Mouse (Mus musculus): ENCODE results near the gene Htt. TPM values are rescaled to one million over a fixed set of nuclear protein-coding genes. Genes with fewer than 3 reads are reported as not detected.
A peak's percentile ranks its signal among the peaks of the same experiment; 100 is the strongest.

Gene Htt
- polyA plus RNA-seq, 1 experiment from 2014 or later, result 10.1 TPM

DNA sequence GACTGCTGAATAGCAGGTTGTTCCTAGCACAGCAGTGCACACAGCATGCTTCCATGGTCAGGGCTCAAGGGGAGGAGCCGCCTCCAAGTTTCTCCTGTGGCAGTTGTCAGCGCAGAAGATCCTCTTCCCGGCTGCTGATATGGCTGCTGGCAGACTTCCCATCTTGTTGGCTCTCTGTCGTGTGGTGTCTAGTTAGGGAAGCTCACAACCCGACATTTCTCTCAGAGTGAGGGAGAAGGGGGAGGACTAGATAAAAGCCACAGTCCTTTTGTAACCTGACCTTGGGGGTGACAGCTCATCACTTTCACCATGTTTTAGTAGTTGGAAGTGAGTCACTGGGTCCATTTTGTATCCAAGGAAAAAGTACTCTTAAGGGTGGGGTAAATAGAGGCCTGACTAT is 194.1 kb downstream of the Htt start:
- no peak overlapping the region for H3K9ac ChIP-seq (ENCODE audit: low read length)
- H3K9me3 ChIP-seq (ENCODE audit: control insufficient read depth, low read length), result no peaks in the 10 kb centered on the region
- no peaks in the 10 kb centered on the region for H3K36me3 ChIP-seq (ENCODE audit: control insufficient read depth, insufficient read depth, low read length)
- WGBS, result 29% methylated on average over 5 of the region's 5 CpGs
- H3K4me3 ChIP-seq (ENCODE audit: low read length), result no peak overlapping the region
- peak; percentile 30; the same call in 1 of the 2 replicates for ATAC-seq (ENCODE audit: low read depth)
- H3K4me1 ChIP-seq (replicated peaks; ENCODE audit: control insufficient read depth, insufficient read depth, low read length), result peaks cover 34% of the 10 kb centered on the region
- no peak overlapping the region for H3K4me2 ChIP-seq (ENCODE audit: low read depth, low read length)
- H3K27me3 ChIP-seq (ENCODE audit: control insufficient read depth, insufficient read depth, low read depth, low read length), result no peaks in the 10 kb centered on the region
- no peak overlapping the region for H3K27ac ChIP-seq (ENCODE audit: low read length)

DNA sequence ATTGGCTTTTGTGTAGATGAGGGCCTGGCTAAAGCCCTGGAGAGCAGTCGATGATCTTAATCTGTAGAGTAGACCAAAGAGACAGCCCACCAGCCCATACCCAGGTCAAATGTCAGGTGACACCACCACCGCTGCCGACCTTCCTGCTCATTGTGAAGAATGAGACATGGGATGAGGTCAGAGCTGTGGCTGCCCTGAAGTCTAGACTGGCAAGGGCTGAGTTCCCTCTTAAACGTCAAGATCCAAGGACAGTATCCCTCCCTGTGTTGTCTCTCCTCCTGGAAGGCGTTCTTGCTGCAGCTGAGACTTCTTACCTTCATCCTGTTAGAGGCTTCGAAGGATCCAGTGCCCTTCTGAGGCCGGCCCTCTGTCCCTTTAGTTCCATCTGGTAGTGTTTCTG is 194.6 kb downstream of the Htt start:
- no peak for ATAC-seq (ENCODE audit: low read depth)
- no peak overlapping the region for H3K27ac ChIP-seq (ENCODE audit: low read length)
- H3K4me1 ChIP-seq (replicated peaks; ENCODE audit: control insufficient read depth, insufficient read depth, low read length), result peaks cover 29% of the 10 kb centered on the region
- no peak overlapping the region for H3K9ac ChIP-seq (ENCODE audit: low read length)
- no peak overlapping the region for H3K4me2 ChIP-seq (ENCODE audit: low read depth, low read length)
- WGBS, result 65% methylated on average over 7 of the region's 7 CpGs
- no peaks in the 10 kb centered on the region for H3K36me3 ChIP-seq (ENCODE audit: control insufficient read depth, insufficient read depth, low read length)
- no peak overlapping the region for H3K4me3 ChIP-seq (ENCODE audit: low read length)
- no peaks in the 10 kb centered on the region for H3K27me3 ChIP-seq (ENCODE audit: control insufficient read depth, insufficient read depth, low read depth, low read length)
- no peaks in the 10 kb centered on the region for H3K9me3 ChIP-seq (ENCODE audit: control insufficient read depth, low read length)

DNA sequence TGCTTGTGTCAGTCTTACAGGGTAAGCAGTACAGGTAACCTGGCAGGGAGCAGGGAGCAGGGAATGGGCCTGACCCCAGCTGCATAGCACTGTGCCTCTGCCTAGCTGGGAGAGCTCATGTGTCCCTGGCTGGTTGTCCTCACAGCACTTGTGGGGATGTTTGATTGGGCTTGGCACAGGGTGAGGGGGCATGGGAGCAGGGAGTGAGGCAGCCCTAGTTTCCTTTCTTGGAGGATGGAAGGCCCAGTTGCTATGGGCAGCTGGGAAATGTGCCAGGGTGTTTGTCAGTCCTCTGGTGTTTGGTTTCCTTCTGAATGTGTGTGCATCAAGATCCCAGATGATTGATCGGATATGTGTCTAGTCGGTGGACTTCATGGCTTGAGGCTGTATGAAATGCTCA is 195.5 kb downstream of the Htt start:
- H3K9me3 ChIP-seq (ENCODE audit: control insufficient read depth, low read length), result no peaks in the 10 kb centered on the region
- no peak overlapping the region for H3K4me3 ChIP-seq (ENCODE audit: low read length)
- H3K36me3 ChIP-seq (ENCODE audit: control insufficient read depth, insufficient read depth, low read length), result no peaks in the 10 kb centered on the region
- peaks cover 24% of the 10 kb centered on the region for H3K4me1 ChIP-seq (replicated peaks; ENCODE audit: control insufficient read depth, insufficient read depth, low read length)
- 39% methylated on average over 2 of the region's 2 CpGs for WGBS
- peak overlapping the region; percentile 18; the same call in 1 of the 2 replicates for H3K27ac ChIP-seq (ENCODE audit: low read length)
- no peaks in the 10 kb centered on the region for H3K27me3 ChIP-seq (ENCODE audit: control insufficient read depth, insufficient read depth, low read depth, low read length)
- peak; percentile 60 for ATAC-seq (ENCODE audit: low read depth)
- no peak overlapping the region for H3K4me2 ChIP-seq (ENCODE audit: low read depth, low read length)
- H3K9ac ChIP-seq (ENCODE audit: low read length), result no peak overlapping the region; the same call in 1 of the 2 replicates

DNA sequence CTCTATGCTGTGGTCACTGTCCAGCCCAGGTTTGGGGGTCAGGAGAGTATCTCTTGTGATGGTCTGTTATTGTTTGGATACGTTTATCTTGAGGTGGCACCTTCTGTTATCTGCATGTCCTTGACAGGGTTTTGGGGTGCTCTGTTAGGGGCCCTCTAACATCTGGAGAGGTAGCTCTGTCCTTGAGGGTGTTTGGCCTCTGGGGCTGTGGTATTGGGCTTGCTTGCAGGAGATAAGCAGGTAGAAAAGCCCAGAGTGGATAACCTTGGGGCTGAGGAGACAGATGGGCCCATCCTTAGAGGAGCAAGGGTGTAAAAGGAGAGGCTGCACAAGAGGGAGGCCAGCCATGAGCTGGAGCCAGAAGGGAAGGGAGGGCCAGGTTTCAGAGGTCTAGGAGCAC is 198.5 kb downstream of the Htt start:
- no peak overlapping the region for H3K9ac ChIP-seq (ENCODE audit: low read length)
- H3K9me3 ChIP-seq (ENCODE audit: control insufficient read depth, low read length), result no peaks in the 10 kb centered on the region
- H3K27ac ChIP-seq (ENCODE audit: low read length), result no peak overlapping the region

More for the DNA sequence above, 198.5 kb downstream of the Htt start:
- Histone ChIP-seq H3K4me2 (ENCODE audit: low read depth, low read length) (no peak overlapping the region), H3K36me3 (ENCODE audit: control insufficient read depth, insufficient read depth, low read length) (no peaks in the 10 kb centered on the region; the same call in 1 of the 2 replicates), H3K4me1 (replicated peaks; ENCODE audit: control insufficient read depth, insufficient read depth, low read length) (peaks cover 23% of the 10 kb centered on the region), H3K4me3 (ENCODE audit: low read length) (no peak overlapping the region), H3K27me3 (ENCODE audit: control insufficient read depth, insufficient read depth, low read depth, low read length) (no peaks in the 10 kb centered on the region)
- no peak for ATAC-seq (ENCODE audit: low read depth)
- WGBS, result 44% methylated on average over 1 of the region's 1 CpGs

MicroRNAs encoded within 50 kb of the gene (microRNA counts, 519-probe panel; counts per million panel counts)
- 1,915 counts per million, percentile 31 among the panel's probes with 10 or more counts for microRNA mmu-miR-467g

Small RNAs within 50 kb of the gene (microRNA-seq; reads per million reads assigned to microRNA genes)
- not detected for gene Mir467g

Other genes with a start within 250 kb of the Htt start
- gene Tnip2, start 247.7 kb upstream of the Htt start, polyA plus RNA-seq (2015; fragmentation: Nextera tagmentation; extraction: Ambion mirVana), result 23.4 and 27.3 TPM in 2 replicates
- gene Sh3bp2, start 235.9 kb upstream of the Htt start, polyA plus RNA-seq (2015; fragmentation: Nextera tagmentation; extraction: Ambion mirVana), result 5.9 and 11.0 TPM in 2 replicates
- 201 and 210 TPM in 2 replicates for gene Add1, start 188.1 kb upstream of the Htt start, polyA plus RNA-seq (2015; fragmentation: Nextera tagmentation; extraction: Ambion mirVana)
- gene Mfsd10, start 124.5 kb upstream of the Htt start, polyA plus RNA-seq (2015; fragmentation: Nextera tagmentation; extraction: Ambion mirVana), result 146 and 148 TPM in 2 replicates
- gene Nop14, start 101.6 kb upstream of the Htt start, polyA plus RNA-seq (2015; fragmentation: Nextera tagmentation; extraction: Ambion mirVana), result 17.0 and 21.5 TPM in 2 replicates
- gene Grk4, start 101.4 kb upstream of the Htt start, polyA plus RNA-seq (2015; fragmentation: Nextera tagmentation; extraction: Ambion mirVana), result 2.7 and 3.1 TPM in 2 replicates
- gene Msantd1, start 146.3 kb downstream of the Htt start, polyA plus RNA-seq (2015; fragmentation: Nextera tagmentation; extraction: Ambion mirVana), result 0.85 and 1.1 TPM in 2 replicates
- 34.3 and 34.7 TPM in 2 replicates for gene Rgs12, start 187.7 kb downstream of the Htt start, polyA plus RNA-seq (2015; fragmentation: Nextera tagmentation; extraction: Ambion mirVana)